Mouse (Mus musculus) cerebellum, adult 8-10 months (tissue): ENCODE data around the gene Fbxl17.

ENCODE experiments used
- DNase-seq: peaks from one replicate; pipeline ENCODE4 v3.0.0; 2022

Fbxl17 gene

GRCm38 (mm10) chr17:63025238-63025637, 474.6 kb downstream of the Fbxl17 start:
- DNase-seq = no peak

GRCm38 (mm10) chr17:63017605-63018167, 482.1 kb downstream of the Fbxl17 start:
- DNase-seq = no peak

- DNase-seq = no peak
Measured at GRCm38 (mm10) chr17:63012571-63012923, 487.3 kb downstream of the Fbxl17 start.

- no peak for DNase-seq
Measured at GRCm38 (mm10) chr17:63011893-63012570, 487.8 kb downstream of the Fbxl17 start.

- no peak for DNase-seq
Measured at GRCm38 (mm10) chr17:63010830-63011229, 489.0 kb downstream of the Fbxl17 start.

GRCm38 (mm10) chr17:63008788-63009187, 491.0 kb downstream of the Fbxl17 start:
- no peak for DNase-seq

GRCm38 (mm10) chr17:63008277-63008676, 491.5 kb downstream of the Fbxl17 start:
- DNase-seq = no peak

GRCm38 (mm10) chr17:63007876-63008275, 491.9 kb downstream of the Fbxl17 start:
- no peak for DNase-seq
